Mouse (Mus musculus): Measurements from ENCODE around the gene Aldh4a1.
A peak's percentile ranks its signal among the peaks of the same experiment; 100 is the strongest.

The Aldh4a1 gene

GRCm38 (mm10) chr4:139669847-139670246 is 47.2 kb downstream of the Aldh4a1 start:
- DNase-seq (ENCODE audit: low read depth, low spot score) = peak; percentile 78

- DNase-seq (ENCODE audit: low read depth, low spot score) = peak; percentile 63
Observed at GRCm38 (mm10) chr4:139675696-139676095, 53.0 kb downstream of the Aldh4a1 start.

- no peak for DNase-seq (ENCODE audit: low read depth, low spot score)
Observed at GRCm38 (mm10) chr4:139683728-139684638, 61.3 kb downstream of the Aldh4a1 start.

- peak; percentile 82 for DNase-seq (ENCODE audit: low read depth, low spot score)
Observed at GRCm38 (mm10) chr4:139684639-139685017, 62.0 kb downstream of the Aldh4a1 start.

- no peak for DNase-seq (ENCODE audit: low read depth, low spot score)
Observed at GRCm38 (mm10) chr4:139688058-139688457, 65.4 kb downstream of the Aldh4a1 start.

GRCm38 (mm10) chr4:139689627-139690269 is 67.1 kb downstream of the Aldh4a1 start:
- DNase-seq (ENCODE audit: low read depth, low spot score) = no peak

GRCm38 (mm10) chr4:139693315-139693714 is 70.6 kb downstream of the Aldh4a1 start:
- no peak for DNase-seq (ENCODE audit: low read depth, low spot score)

GRCm38 (mm10) chr4:139697755-139698154 is 75.1 kb downstream of the Aldh4a1 start:
- DNase-seq (ENCODE audit: low read depth, low spot score) = peak; percentile 69

- DNase-seq (ENCODE audit: low read depth, low spot score) = peak; percentile 48
Observed at GRCm38 (mm10) chr4:139698602-139699001, 75.9 kb downstream of the Aldh4a1 start.
